Mouse (Mus musculus) NIH3T3 (cell line): ENCODE results near the gene Clps.

Experiments used
- DNase-seq: peaks from one replicate; pipeline ENCODE4 v3.0.0-alpha.2; 2012; ENCODE audit warnings: low read depth

The Clps gene

GRCm38 (mm10) chr17:28553040-28553793 is 7.3 kb downstream of the Clps start:
- DNase-seq = peak; percentile 92

GRCm38 (mm10) chr17:28549111-28549510 is 11.5 kb downstream of the Clps start, which contains the start of gene Clpsl2:
Clpsl2 (plus strand) TSS chr17:28549411.
- DNase-seq = no peak

- DNase-seq = no peak
Measured at GRCm38 (mm10) chr17:28548550-28548949, 12.0 kb downstream of the Clps start.

GRCm38 (mm10) chr17:28546925-28547324 is 13.6 kb downstream of the Clps start:
- no peak for DNase-seq

- no peak for DNase-seq
Measured at GRCm38 (mm10) chr17:28537881-28538280, 22.7 kb downstream of the Clps start.

- no peak for DNase-seq
Measured at GRCm38 (mm10) chr17:28533327-28533726, 27.2 kb downstream of the Clps start.

GRCm38 (mm10) chr17:28532557-28532956 is 28.0 kb downstream of the Clps start:
- no peak for DNase-seq

GRCm38 (mm10) chr17:28531946-28532345 is 28.6 kb downstream of the Clps start:
- DNase-seq = no peak

- no peak for DNase-seq
Measured at GRCm38 (mm10) chr17:28530506-28530905, 30.1 kb downstream of the Clps start, which contains the start of gene Armc12. Armc12 (plus strand) TSS chr17:28530806.

GRCm38 (mm10) chr17:28529116-28529515 is 31.4 kb downstream of the Clps start:
- DNase-seq = peak; percentile 29

- DNase-seq = peak; percentile 96
Measured at GRCm38 (mm10) chr17:28528043-28528351, 32.6 kb downstream of the Clps start.

- DNase-seq = no peak
Measured at GRCm38 (mm10) chr17:28527184-28528042, 33.2 kb downstream of the Clps start.

GRCm38 (mm10) chr17:28524831-28525430 is 35.6 kb downstream of the Clps start:
- DNase-seq = peak; percentile 27

GRCm38 (mm10) chr17:28524009-28524695 is 36.4 kb downstream of the Clps start:
- DNase-seq = no peak

GRCm38 (mm10) chr17:28523355-28524008 is 37.1 kb downstream of the Clps start:
- no peak for DNase-seq

GRCm38 (mm10) chr17:28522623-28523354 is 37.8 kb downstream of the Clps start:
- DNase-seq = peak; percentile 91

- DNase-seq = no peak
Measured at GRCm38 (mm10) chr17:28521920-28522319, 38.6 kb downstream of the Clps start.

GRCm38 (mm10) chr17:28521071-28521726 is 39.4 kb downstream of the Clps start:
- no peak for DNase-seq

GRCm38 (mm10) chr17:28520561-28520960 is 40.0 kb downstream of the Clps start:
- DNase-seq = no peak

- peak; percentile 24 for DNase-seq
Measured at GRCm38 (mm10) chr17:28519827-28520226, 40.7 kb downstream of the Clps start.
